Mouse (Mus musculus) G1E (cell line): ENCODE measurements around the gene Mrpl46. TPM values are rescaled to one million over a fixed set of nuclear protein-coding genes. Genes with fewer than 3 reads are reported as not detected.

Experiments used
- ATAC-seq: 2 replicates; pipeline ENCODE4 v1.8.0; 2016; ENCODE audit warnings: mild to moderate bottlenecking; ENCODE audit not compliant: insufficient number of reproducible peaks, poor library complexity, low FRiP score, severe bottlenecking; ENCODE audit errors: extremely low read depth
- DNase-seq: peaks from one replicate; pipeline ENCODE4 v3.0.0; 2012; ENCODE audit warnings: low spot score
- H3K27me3 ChIP-seq: 2 replicates; pipeline ENCODE4 v1.6.1; 2012; ENCODE audit warnings: mild to moderate bottlenecking, low read length, inconsistent platforms; ENCODE audit not compliant: insufficient read depth
- H3K36me3 ChIP-seq: replicated peaks from 2 replicates; pipeline ENCODE3; 2012; ENCODE audit warnings: mild to moderate bottlenecking, inconsistent platforms
- H3K4me1 ChIP-seq: 2 replicates; pipeline ENCODE4 v1.6.1; 2012; ENCODE audit warnings: low read depth, low read length, inconsistent platforms, mixed read lengths; ENCODE audit not compliant: insufficient read depth
- H3K4me3 ChIP-seq: 2 replicates; pipeline ENCODE4 v1.5.1; 2012; ENCODE audit warnings: low read depth, mild to moderate bottlenecking, inconsistent platforms, low read length, moderate library complexity, mixed read lengths
- H3K9me3 ChIP-seq: replicated peaks from 2 replicates; pipeline ENCODE4 v1.6.1; 2012; ENCODE audit warnings: inconsistent platforms
- CTCF ChIP-seq: IDR thresholded peaks from 2 replicates; pipeline ENCODE4 v1.5.1; 2012; ENCODE audit warnings: low read depth, low read length, inconsistent platforms, mixed read lengths
- GATA1 ChIP-seq: IDR thresholded peaks from 2 replicates; pipeline ENCODE4 v1.6.1; 2012; ENCODE audit warnings: borderline replicate concordance, low read length, inconsistent platforms, mixed read lengths
- GATA2 ChIP-seq: IDR thresholded peaks from 2 replicates; pipeline ENCODE4 v1.6.1; 2012; ENCODE audit warnings: low read depth, low read length, inconsistent platforms, borderline replicate concordance
- POLR2AphosphoS5 ChIP-seq: IDR thresholded peaks from 2 replicates; pipeline ENCODE4 v1.6.1; 2012; ENCODE audit warnings: low read depth, low read length, inconsistent platforms; ENCODE audit not compliant: insufficient replicate concordance
- TAL1 ChIP-seq: conservative IDR thresholded peaks from 2 replicates; pipeline ENCODE4 v1.6.1; 2012; ENCODE audit warnings: low read depth, low read length, inconsistent platforms, mixed read lengths
- polyA plus RNA-seq: library from polyadenylated mRNA; stranded (reverse); fragments of >175 nt; gene quantifications from 2 replicates; pipeline ENCODE4 v1.2.3, GENCODE M21; 2012
- total RNA-seq, 2 experiments: library from RNA; stranded (forward) in 1 of 2; stranded (reverse) in 1 of 2; fragments of 200-1000 nt in 1 of 2; fragments of >200 nt in 1 of 2; fragmentation: Nextera tagmentation in 1 of 2; gene quantifications; 2 replicates each; pipeline ENCODE4 v1.2.3; 2014 to 2017

The Mrpl46 gene
- total and polyA plus RNA-seq, 3 experiments = 19.3 to 59.0 (median 19.9) TPM

GRCm38 (mm10) chr7:78770936-78771335 lies 12.4 kb downstream of the Mrpl46 start:
- Histone ChIP-seq H3K9me3 (no peaks in the 10 kb centered on the region), H3K4me3 (no peak overlapping the region), H3K27me3 (no peaks in the 10 kb centered on the region), H3K4me1 (peaks cover 2% of the 10 kb centered on the region; the same call in 1 of the 2 replicates), H3K36me3 (peaks cover 36% of the 10 kb centered on the region)
- ATAC-seq = no peak
- TF ChIP-seq CTCF (no peak), TAL1 (no peak), GATA1 (no peak), POLR2AphosphoS5 (no peak), GATA2 (no peak)
- DNase-seq = no peak

DNA sequence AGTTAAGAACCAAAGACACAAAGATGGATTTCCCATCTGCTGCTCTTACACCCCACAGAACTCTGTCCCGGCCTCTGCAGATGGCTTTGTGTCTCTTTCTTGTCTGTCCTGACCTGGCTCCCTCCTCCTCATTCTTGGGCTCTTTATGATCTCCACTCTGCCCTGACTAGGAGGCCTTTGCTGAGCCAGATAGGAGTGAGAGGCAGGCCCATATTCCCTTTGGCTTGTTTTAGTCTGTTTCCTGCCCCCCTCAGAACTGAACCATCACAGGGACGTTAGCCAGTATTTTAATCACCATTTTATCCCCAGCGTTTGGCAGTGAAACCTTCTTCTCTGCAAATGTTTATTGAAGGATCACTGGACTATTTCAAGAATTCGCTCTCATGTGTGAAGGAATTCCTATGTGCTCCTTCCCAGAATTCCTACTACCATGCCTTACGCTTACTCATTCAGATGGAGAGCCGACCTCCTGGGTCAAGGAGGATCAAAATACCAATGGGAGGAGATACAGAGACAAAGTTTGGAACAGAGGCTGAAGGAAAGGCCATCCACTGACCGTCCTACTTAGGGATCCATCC lies 14.2 kb downstream of the Mrpl46 start:
- Histone ChIP-seq H3K4me1 (peaks cover 2% of the 10 kb centered on the region; the same call in 1 of the 2 replicates), H3K27me3 (peaks cover 7% of the 10 kb centered on the region), H3K36me3 (peaks cover 18% of the 10 kb centered on the region), H3K9me3 (no peaks in the 10 kb centered on the region), H3K4me3 (no peak overlapping the region)
- no peak for DNase-seq
- no peak for ATAC-seq
- no peak for TF ChIP-seq GATA1

DNA sequence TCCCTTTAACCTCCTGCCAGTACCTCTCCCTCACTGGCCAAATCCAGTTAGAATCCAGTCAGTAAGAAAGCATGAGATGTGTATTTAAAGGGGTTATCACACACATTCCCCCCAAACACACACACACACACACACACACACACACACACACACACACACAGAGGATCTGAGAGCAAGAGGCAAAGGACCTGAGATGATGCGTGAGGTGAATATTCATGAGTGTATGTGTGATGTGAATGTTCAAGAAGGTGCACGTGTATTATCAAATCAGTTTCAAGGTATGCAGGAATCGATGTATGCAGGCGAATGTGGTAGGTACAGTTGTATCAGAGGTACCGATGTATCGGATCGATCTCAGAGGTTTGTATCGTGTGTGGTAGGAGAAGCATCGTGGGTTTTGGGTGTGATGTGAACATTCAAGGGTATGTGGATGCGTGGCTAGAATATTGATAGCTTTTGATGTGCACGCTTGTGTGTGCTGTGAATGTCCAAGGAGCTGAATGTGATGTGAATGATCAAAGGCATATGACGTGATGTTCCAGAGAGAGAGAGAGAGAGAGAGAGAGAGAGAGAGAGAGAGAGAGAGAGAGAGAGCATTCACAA lies 15.3 kb downstream of the Mrpl46 start:
- peaks cover 6% of the 10 kb centered on the region for H3K36me3 ChIP-seq
- peaks cover 7% of the 10 kb centered on the region for H3K27me3 ChIP-seq
- no peak for DNase-seq
- TF ChIP-seq GATA2 (no peak), TAL1 (no peak), POLR2AphosphoS5 (no peak), CTCF (no peak), GATA1 (no peak)
- H3K4me3 ChIP-seq = no peak overlapping the region
- no peak for ATAC-seq
- no peaks in the 10 kb centered on the region for H3K9me3 ChIP-seq
- 0 out of 2 replicates have a peak, but pooled peaks cover 2% of the 10 kb centered on the region for H3K4me1 ChIP-seq

DNA sequence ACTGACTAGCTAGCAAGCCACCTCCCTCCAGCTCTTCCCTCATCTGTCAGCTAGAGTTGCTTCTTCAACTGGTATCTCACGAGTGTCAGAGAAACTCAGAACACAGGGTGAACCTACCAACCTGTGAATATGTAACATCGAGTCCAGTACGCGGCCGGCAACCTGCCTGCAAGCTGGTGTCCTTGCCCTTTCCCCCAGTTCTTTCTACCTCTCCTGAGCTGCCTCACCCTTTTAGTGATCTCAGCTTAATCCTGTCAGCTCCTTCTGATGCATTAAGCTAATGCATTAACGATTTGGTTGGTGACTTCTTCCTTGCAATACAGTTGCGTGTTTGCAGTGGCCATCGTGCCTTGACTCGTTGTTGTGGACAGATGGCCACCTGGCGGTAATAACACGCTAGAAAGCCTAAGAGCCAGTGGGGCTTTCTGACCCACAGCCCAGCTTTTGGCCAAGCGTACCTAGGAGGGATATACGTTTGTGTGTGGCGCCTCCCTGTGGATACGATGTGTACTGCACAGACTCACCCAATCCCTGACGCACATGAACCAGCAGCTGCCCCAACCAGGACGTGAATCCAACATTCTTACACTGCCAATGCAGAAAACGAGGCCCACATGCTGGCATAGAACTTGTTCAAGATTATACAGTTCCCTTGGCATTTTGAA lies 17.2 kb downstream of the Mrpl46 start:
- peak; percentile 63; the same call in 1 of the 2 replicates for TF ChIP-seq CTCF
- no peak for TF ChIP-seq GATA1
- peaks cover 7% of the 10 kb centered on the region for H3K27me3 ChIP-seq
- ATAC-seq (no peak), DNase-seq (no peak)
- H3K4me3 ChIP-seq = no peak overlapping the region
- no peaks in the 10 kb centered on the region for H3K9me3 ChIP-seq
- 0 out of 2 replicates have a peak, but pooled peaks cover 2% of the 10 kb centered on the region for H3K4me1 ChIP-seq
- H3K36me3 ChIP-seq = no peaks in the 10 kb centered on the region

- no peak for DNase-seq
- Histone ChIP-seq H3K9me3 (no peaks in the 10 kb centered on the region), H3K36me3 (no peaks in the 10 kb centered on the region), H3K4me1 (0 out of 2 replicates have a peak, but pooled peaks cover 2% of the 10 kb centered on the region), H3K27me3 (peaks cover 7% of the 10 kb centered on the region), H3K4me3 (no peak overlapping the region)
- TF ChIP-seq POLR2AphosphoS5 = no peak
- TF ChIP-seq GATA2 = no peak
- TF ChIP-seq CTCF = no peak
- TF ChIP-seq GATA1 = no peak
- TF ChIP-seq TAL1 = no peak
- no peak for ATAC-seq
These were observed 18.1 kb downstream of the Mrpl46 start for GRCm38 (mm10) chr7:78765215-78765631.

- TF ChIP-seq CTCF (no peak), GATA1 (no peak), GATA2 (no peak), TAL1 (no peak), POLR2AphosphoS5 (no peak)
- ATAC-seq = no peak
- H3K4me1 ChIP-seq = 0 out of 2 replicates have a peak, but pooled peaks cover 2% of the 10 kb centered on the region
- DNase-seq = no peak
- no peak overlapping the region for H3K4me3 ChIP-seq
- no peaks in the 10 kb centered on the region for H3K36me3 ChIP-seq
- H3K27me3 ChIP-seq = peaks cover 11% of the 10 kb centered on the region
- no peaks in the 10 kb centered on the region for H3K9me3 ChIP-seq
These were observed 19.5 kb downstream of the Mrpl46 start for GRCm38 (mm10) chr7:78763801-78764200.
